Mouse (Mus musculus) ES-Bruce4 (cell line): ENCODE results near the gene Sbpl.

Experiments used
- CTCF ChIP-seq: IDR thresholded peaks from one replicate; pipeline ENCODE4 v1.8.1; 2011; ENCODE audit warnings: low read depth, low read length
- EP300 ChIP-seq: IDR thresholded peaks from 2 replicates; pipeline ENCODE4 v1.6.1; 2011; ENCODE audit warnings: low read depth, low read length; ENCODE audit not compliant: insufficient read depth

- TF ChIP-seq CTCF (no peak), EP300 (no peak)
Measured at GRCm38 (mm10) chr17:23984989-23985388, 29.9 kb upstream of the Sbpl start.
